Mouse (Mus musculus): ENCODE measurements around the gene Col5a2.
A peak's percentile ranks its signal among the peaks of the same experiment; 100 is the strongest.
"Not testable (repeated sequence)": the region's sequence is repeated elsewhere in the genome, so short reads cannot be mapped to it uniquely, and the experiment has no call there.

Gene Col5a2

GRCm38 (mm10) chr1:45429145-45429544 lies 73.9 kb downstream of the Col5a2 start:
- DNase-seq (ENCODE audit: low read depth, low spot score): not testable (repeated sequence)

GRCm38 (mm10) chr1:45423915-45424314 lies 79.2 kb downstream of the Col5a2 start:
- DNase-seq (ENCODE audit: low read depth, low spot score): no peak

- DNase-seq (ENCODE audit: low read depth, low spot score): no peak
These were observed 82.5 kb downstream of the Col5a2 start for GRCm38 (mm10) chr1:45420554-45420953.

GRCm38 (mm10) chr1:45419858-45420257 lies 83.2 kb downstream of the Col5a2 start:
- DNase-seq (ENCODE audit: low read depth, low spot score): no peak

GRCm38 (mm10) chr1:45381866-45382265 lies 121.2 kb downstream of the Col5a2 start:
- no peak for DNase-seq (ENCODE audit: low read depth, low spot score)

GRCm38 (mm10) chr1:45379992-45380690 lies 122.9 kb downstream of the Col5a2 start:
- DNase-seq (ENCODE audit: low read depth, low spot score): no peak

- DNase-seq (ENCODE audit: low read depth, low spot score): no peak
These were observed 137.7 kb downstream of the Col5a2 start for GRCm38 (mm10) chr1:45365427-45365826.

GRCm38 (mm10) chr1:45363274-45363673 lies 139.8 kb downstream of the Col5a2 start:
- DNase-seq (ENCODE audit: low read depth, low spot score): no peak

- no peak for DNase-seq (ENCODE audit: low read depth, low spot score)
These were observed 143.4 kb downstream of the Col5a2 start for GRCm38 (mm10) chr1:45359673-45360072.

GRCm38 (mm10) chr1:45359147-45359546 lies 143.9 kb downstream of the Col5a2 start:
- DNase-seq (ENCODE audit: low read depth, low spot score): no peak

- no peak for DNase-seq (ENCODE audit: low read depth, low spot score)
These were observed 145.1 kb downstream of the Col5a2 start for GRCm38 (mm10) chr1:45358020-45358419.

GRCm38 (mm10) chr1:45355944-45356343 lies 147.1 kb downstream of the Col5a2 start:
- peak; percentile 61 for DNase-seq (ENCODE audit: low read depth, low spot score)

- no peak for DNase-seq (ENCODE audit: low read depth, low spot score)
These were observed 173.9 kb downstream of the Col5a2 start for GRCm38 (mm10) chr1:45329149-45329548.

All from brain, adult 2 months (tissue).